Mouse (Mus musculus) embryonic facial prominence, embryonic 11.5 days (tissue): Measurements from ENCODE around the gene Megf8. TPM values are rescaled to one million over a fixed set of nuclear protein-coding genes. Genes with fewer than 3 reads are reported as not detected.

Experiments used
- ATAC-seq: fragments of 200-750 bp; cut with Nextera tagmentation; replicated peaks from 2 replicates; pipeline ENCODE4 v1.8.0; 2017; ENCODE audit warnings: low read depth; ENCODE audit not compliant: insufficient number of reproducible peaks, low FRiP score, low TSS enrichment
- DNase-seq: peaks from one replicate; pipeline ENCODE4 v3.0.0-alpha.2; 2015; ENCODE audit warnings: low spot score
- H3K27ac ChIP-seq: fragments of 300-500 bp; sonication (generic); replicated peaks from 2 replicates; pipeline ENCODE4 v1.5.1; 2014; ENCODE audit warnings: mild to moderate bottlenecking, low read depth, low read length, control low read depth
- H3K27me3 ChIP-seq: fragments of 300-500 bp; sonication (generic); 2 replicates; pipeline ENCODE4 v1.6.1; 2014; ENCODE audit warnings: mild to moderate bottlenecking, low read length, moderate library complexity, mixed read lengths; ENCODE audit not compliant: control insufficient read depth, insufficient read depth
- H3K36me3 ChIP-seq: fragments of 300-500 bp; sonication (generic); replicated peaks from 2 replicates; pipeline ENCODE4 v1.6.1; 2014; ENCODE audit warnings: low read depth, mild to moderate bottlenecking, low read length, moderate library complexity, mixed read lengths; ENCODE audit not compliant: control insufficient read depth, insufficient read depth
- H3K4me1 ChIP-seq: fragments of 300-500 bp; sonication (generic); 2 replicates; pipeline ENCODE4 v1.6.1; 2014; ENCODE audit warnings: low read length, mixed read lengths; ENCODE audit not compliant: control insufficient read depth, insufficient read depth
- H3K4me2 ChIP-seq: fragments of 300-500 bp; sonication (generic); 2 replicates; pipeline ENCODE4 v1.6.1; 2014; ENCODE audit warnings: low read depth, mild to moderate bottlenecking, control low read depth, low read length, moderate library complexity
- H3K4me3 ChIP-seq: fragments of 300-500 bp; sonication (generic); 2 replicates; pipeline ENCODE4 v1.5.1; 2014; ENCODE audit warnings: low read depth, low read length, control low read depth
- H3K9ac ChIP-seq: fragments of 300-500 bp; sonication (generic); replicated peaks from 2 replicates; pipeline ENCODE4 v1.6.1; 2014; ENCODE audit warnings: mild to moderate bottlenecking, control low read depth, low read length
- H3K9me3 ChIP-seq: fragments of 300-500 bp; sonication (generic); replicated peaks from 2 replicates; pipeline ENCODE4 v1.6.1; 2016; ENCODE audit warnings: mild to moderate bottlenecking, low read length, inconsistent platforms, mixed read lengths; ENCODE audit not compliant: control insufficient read depth
- WGBS: fragments of 180-500 bp; shearing (Covaris S2); extraction: QIAGEN DNeasy Blood & Tissue Kit; methylation state at CpG from one replicate; pipeline ENCODE4 v1.1.7; 2014; 5-methylcytosine and 5-hydroxymethylcytosine counted together
- polyA plus RNA-seq: library from polyadenylated mRNA; unstranded; fragments of >200 nt; fragmentation: Nextera tagmentation; extraction: Ambion mirVana; gene quantifications from 2 replicates; pipeline ENCODE4 v1.2.1, GENCODE M21; 2014

The Megf8 gene
- polyA plus RNA-seq, 1 experiment from 2014 or later, result 8.7 TPM

DNA sequence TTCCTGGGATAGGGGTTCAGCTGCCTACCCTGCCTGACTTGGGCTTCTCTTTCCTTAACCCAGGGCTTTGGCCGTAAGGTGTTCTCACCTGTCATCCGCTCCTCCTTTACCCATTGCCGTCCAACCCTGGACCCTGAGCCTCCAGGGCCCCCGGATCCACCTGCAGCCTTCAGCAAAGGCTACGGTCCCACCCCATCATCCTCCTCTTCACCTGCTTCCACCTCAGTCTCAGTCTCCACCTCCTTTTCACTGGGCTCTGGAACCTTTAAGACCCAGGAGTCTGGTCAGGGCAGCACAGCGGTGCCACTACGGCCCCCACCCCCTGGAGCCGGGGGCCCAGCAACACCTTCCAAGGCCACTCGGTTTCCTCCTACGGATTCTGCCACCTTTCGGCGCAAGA lies 29.0 kb upstream of the Megf8 start:
- ATAC-seq (no peak), DNase-seq (no peak)
- Histone ChIP-seq H3K27ac (no peak overlapping the region), H3K27me3 (no peaks in the 10 kb centered on the region), H3K4me2 (no peak overlapping the region), H3K9me3 (no peaks in the 10 kb centered on the region), H3K4me3 (no peak overlapping the region), H3K9ac (no peak overlapping the region), H3K36me3 (peaks cover 37% of the 10 kb centered on the region), H3K4me1 (peaks cover 6% of the 10 kb centered on the region)
- 93% methylated on average over 12 of the region's 12 CpGs for WGBS

DNA sequence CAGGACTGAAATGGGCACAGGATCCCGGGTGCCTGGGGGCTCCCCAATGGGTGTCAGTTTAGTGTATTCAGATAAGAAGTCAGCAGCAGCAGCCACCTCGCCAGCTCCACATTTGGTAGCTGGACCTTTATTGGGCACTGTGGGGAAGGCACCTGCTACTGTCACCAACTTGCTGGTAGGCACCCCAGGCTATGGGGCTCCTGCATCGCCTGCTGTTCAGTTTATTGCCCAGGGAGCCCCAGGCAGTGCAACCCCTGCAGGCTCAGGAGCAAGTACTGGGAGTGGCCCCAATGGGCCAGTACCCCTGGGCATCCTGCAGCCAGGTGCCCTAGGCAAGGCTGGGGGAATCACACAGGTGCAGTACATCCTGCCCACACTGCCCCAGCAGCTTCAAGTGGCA lies 28.2 kb upstream of the Megf8 start:
- DNase-seq, result no peak
- Histone ChIP-seq H3K4me1 (peaks cover 6% of the 10 kb centered on the region), H3K9ac (no peak overlapping the region), H3K27me3 (no peaks in the 10 kb centered on the region), H3K4me2 (no peak overlapping the region), H3K27ac (no peak overlapping the region), H3K4me3 (no peak overlapping the region), H3K36me3 (peaks cover 37% of the 10 kb centered on the region), H3K9me3 (no peaks in the 10 kb centered on the region)
- WGBS, result 83% methylated on average over 3 of the region's 3 CpGs
- no peak for ATAC-seq

DNA sequence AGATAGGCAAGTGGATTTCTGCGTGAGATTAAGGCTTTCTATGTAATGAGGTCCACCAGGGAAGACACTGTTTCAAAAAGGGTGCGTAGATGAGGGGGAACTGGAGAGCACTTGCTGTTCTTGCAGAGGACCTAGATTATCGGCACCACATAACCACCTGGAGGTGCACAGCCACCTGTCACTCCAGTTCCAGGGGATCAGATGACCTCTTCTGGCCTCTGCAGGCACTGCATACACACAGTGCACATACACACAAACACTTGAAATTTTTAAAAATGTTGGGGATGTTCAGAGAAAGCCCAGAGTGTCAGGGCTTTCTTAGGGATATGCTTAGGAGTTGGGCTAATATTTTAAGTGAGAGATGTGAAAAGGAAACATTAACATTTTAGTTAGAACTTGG lies 27.0 kb upstream of the Megf8 start:
- Histone ChIP-seq H3K4me2 (no peak overlapping the region), H3K36me3 (peaks cover 37% of the 10 kb centered on the region), H3K27me3 (no peaks in the 10 kb centered on the region), H3K4me1 (no peaks in the 10 kb centered on the region), H3K9me3 (no peaks in the 10 kb centered on the region), H3K4me3 (no peak overlapping the region), H3K9ac (no peak overlapping the region), H3K27ac (no peak overlapping the region)
- 96% methylated on average over 3 of the region's 3 CpGs for WGBS
- no peak for DNase-seq
- no peak for ATAC-seq

DNA sequence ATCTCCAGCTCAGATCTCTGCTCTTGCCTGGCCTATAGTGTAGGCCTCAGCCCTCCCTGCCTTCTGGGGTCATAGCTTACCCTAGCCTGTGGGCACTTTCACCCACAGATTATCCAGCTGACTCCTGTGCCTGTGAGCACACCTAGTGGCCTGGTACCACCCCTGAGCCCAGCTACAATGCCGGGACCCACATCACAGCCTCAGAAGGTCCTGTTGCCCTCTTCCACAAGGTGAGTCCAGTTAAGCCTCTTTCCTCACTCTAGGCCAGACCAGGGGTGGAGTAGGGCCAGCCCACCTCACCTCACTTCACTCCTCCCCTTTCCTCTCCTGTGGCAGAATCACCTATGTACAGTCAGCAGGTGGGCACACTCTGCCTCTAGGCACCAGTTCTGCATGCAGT lies 26.5 kb upstream of the Megf8 start:
- Histone ChIP-seq H3K36me3 (peaks cover 37% of the 10 kb centered on the region), H3K27me3 (no peaks in the 10 kb centered on the region), H3K27ac (no peak overlapping the region), H3K9ac (no peak overlapping the region), H3K4me3 (no peak overlapping the region), H3K9me3 (no peaks in the 10 kb centered on the region), H3K4me1 (no peaks in the 10 kb centered on the region), H3K4me2 (no peak overlapping the region)
- no peak for ATAC-seq
- DNase-seq, result no peak
- 95% methylated on average over 1 of the region's 1 CpGs for WGBS

DNA sequence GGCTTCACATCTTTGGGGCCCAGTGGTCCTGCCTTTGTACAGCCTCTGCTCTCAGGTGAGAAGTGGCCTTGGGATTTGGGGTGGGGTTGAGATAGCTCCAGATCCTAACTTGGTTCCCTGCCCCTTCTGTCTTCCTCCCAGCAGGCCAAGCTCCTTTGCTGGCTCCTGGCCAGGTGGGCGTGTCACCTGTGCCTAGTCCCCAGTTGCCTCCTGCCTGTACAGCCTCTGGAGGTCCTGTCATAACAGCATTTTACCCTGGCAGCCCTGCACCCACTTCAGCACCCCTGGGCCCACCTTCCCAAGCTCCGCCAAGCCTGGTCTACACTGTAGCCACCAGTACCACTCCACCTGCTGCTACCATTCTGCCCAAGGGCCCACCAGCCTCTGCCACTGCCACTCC lies 26.1 kb upstream of the Megf8 start:
- WGBS, result 89% methylated on average over 2 of the region's 2 CpGs
- DNase-seq (no peak), ATAC-seq (no peak)
- H3K27me3 ChIP-seq, result no peaks in the 10 kb centered on the region
- peaks cover 37% of the 10 kb centered on the region for H3K36me3 ChIP-seq
- no peak overlapping the region for H3K4me3 ChIP-seq
- no peak overlapping the region for H3K9ac ChIP-seq
- no peak overlapping the region for H3K27ac ChIP-seq
- no peaks in the 10 kb centered on the region for H3K9me3 ChIP-seq
- no peak overlapping the region for H3K4me2 ChIP-seq
- H3K4me1 ChIP-seq, result no peaks in the 10 kb centered on the region

DNA sequence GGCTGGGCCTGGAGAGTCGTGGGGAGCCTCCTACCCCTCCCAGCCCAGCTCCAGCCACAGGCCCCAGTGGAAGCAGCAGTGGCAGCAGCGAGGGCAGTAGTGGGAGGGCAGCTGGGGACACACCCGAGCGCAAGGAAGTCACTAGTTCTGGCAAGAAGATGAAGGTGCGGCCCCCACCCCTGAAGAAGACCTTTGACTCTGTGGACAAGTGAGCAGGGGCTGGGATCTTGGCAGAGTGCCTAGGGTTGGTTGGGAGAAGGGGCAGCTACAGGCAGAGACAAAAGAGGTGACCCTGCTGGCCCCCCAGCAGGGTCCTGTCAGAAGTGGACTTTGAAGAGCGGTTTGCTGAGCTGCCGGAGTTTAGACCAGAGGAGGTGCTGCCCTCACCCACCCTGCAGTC lies 24.9 kb upstream of the Megf8 start:
- Histone ChIP-seq H3K27me3 (no peaks in the 10 kb centered on the region), H3K27ac (no peak overlapping the region), H3K36me3 (peaks cover 31% of the 10 kb centered on the region), H3K4me1 (no peaks in the 10 kb centered on the region), H3K9me3 (no peaks in the 10 kb centered on the region), H3K4me3 (no peak overlapping the region), H3K9ac (no peak overlapping the region), H3K4me2 (no peak overlapping the region)
- ATAC-seq (no peak), DNase-seq (no peak)
- 70% methylated on average over 7 of the region's 7 CpGs for WGBS

DNA sequence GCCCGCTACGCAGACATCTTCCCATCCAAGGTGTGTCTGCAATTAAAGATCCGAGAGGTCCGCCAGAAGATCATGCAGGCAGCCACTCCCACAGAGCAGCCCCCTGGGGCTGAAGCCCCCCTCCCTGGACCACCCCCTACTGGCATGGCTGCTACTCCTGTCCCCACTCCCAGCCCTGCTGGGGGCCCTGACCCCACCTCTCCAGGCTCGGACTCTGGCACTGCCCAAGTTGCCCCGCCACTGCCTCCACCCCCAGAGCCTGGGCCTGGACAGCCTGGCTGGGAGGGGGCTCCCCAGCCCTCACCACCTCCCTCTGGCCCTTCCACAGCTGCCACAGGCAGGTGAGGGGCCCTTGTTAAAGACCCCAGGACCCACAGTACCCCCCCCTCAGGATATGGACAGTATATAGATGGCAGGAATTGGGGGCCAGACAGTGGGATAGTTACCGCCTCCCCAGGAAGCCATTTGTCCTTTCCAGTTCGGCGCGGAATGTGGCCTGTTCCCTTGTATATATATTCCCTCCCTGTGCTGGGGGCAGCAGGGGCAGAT lies 23.7 kb upstream of the Megf8 start:
- ATAC-seq (no peak), DNase-seq (no peak)
- Histone ChIP-seq H3K9me3 (no peaks in the 10 kb centered on the region), H3K36me3 (peaks cover 28% of the 10 kb centered on the region), H3K4me3 (no peak overlapping the region), H3K4me1 (no peaks in the 10 kb centered on the region), H3K27ac (no peak overlapping the region), H3K27me3 (no peaks in the 10 kb centered on the region), H3K9ac (no peak overlapping the region), H3K4me2 (no peak overlapping the region)
- 76% methylated on average over 10 of the region's 10 CpGs for WGBS

DNA sequence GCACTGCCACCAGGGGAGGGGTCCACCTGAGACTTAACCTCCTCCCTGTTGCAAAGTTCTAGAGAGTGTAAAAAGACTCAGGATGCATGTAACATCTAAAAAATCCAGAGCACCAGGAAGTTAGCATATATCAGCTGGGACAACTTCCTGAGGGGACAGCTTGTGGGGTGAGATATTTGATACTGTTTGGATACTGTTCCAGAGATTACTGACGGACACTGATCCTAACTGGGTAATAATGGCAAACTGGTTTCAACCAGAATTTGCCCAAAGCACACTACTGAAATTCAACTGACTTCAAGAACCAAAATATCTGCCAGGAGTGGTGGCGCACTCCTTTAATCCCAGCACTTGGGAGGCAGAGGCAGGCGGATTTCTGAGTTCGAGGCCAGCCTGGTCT lies 22.5 kb upstream of the Megf8 start:
- H3K4me1 ChIP-seq, result no peaks in the 10 kb centered on the region
- H3K4me3 ChIP-seq, result no peak overlapping the region
- no peaks in the 10 kb centered on the region for H3K27me3 ChIP-seq
- no peak for ATAC-seq
- WGBS, result 92% methylated on average over 4 of the region's 4 CpGs
- DNase-seq, result no peak
- H3K27ac ChIP-seq, result no peak overlapping the region
- H3K9ac ChIP-seq, result no peak overlapping the region
- peaks cover 19% of the 10 kb centered on the region for H3K36me3 ChIP-seq
- H3K9me3 ChIP-seq, result no peaks in the 10 kb centered on the region
- H3K4me2 ChIP-seq, result no peak overlapping the region
